Mouse (Mus musculus) heart, postnatal 36 days (tissue): ENCODE data around the gene Snx14. TPM values are rescaled to one million over a fixed set of nuclear protein-coding genes. Genes with fewer than 3 reads are reported as not detected.
A peak's percentile ranks its signal among the peaks of the same experiment; 100 is the strongest.

ENCODE experiments used
- DNase-seq, 2 experiments: peaks; one replicate each; pipeline ENCODE4 v3.0.0; 2021 to 2022
- intact Hi-C: fragments of 180-260 bp; cut with DNase I; formaldehyde crosslinking; loops from one replicate; pipeline ENCODE4 v1.15.1; 2025
- total RNA-seq, 2 experiments: library from RNA; stranded (reverse); gene quantifications; 2 replicates each; pipeline ENCODE4 v1.2.3; 2021

Snx14 gene
- total RNA-seq, 2 experiments from 2014 or later = 22.7 to 24.0 TPM

DNA sequence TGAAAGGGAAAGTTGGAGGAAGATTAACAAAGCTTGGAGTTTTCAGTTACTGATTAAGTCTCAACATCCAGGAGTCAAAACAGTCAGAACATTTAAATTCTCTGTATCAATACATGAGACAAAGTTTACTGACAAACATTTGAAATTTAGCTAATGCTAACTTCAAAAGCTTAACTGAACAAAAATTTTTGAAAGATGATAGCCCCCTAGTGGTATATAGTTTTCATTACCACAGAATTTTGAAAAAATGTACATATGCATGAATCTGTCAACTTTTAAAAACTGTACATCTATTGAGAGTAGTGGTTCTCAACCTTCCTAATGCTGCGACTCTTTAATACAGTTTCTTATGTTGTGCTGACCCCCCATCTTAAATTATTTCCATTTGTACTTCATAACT lies 40.3 kb downstream of the Snx14 start:
- DNase-seq = no peak
- intact Hi-C loops = loop anchor here (1.0 kb wide), 1 partner anchor 157 kb away; no protein-coding TSS in a partner anchor

DNA sequence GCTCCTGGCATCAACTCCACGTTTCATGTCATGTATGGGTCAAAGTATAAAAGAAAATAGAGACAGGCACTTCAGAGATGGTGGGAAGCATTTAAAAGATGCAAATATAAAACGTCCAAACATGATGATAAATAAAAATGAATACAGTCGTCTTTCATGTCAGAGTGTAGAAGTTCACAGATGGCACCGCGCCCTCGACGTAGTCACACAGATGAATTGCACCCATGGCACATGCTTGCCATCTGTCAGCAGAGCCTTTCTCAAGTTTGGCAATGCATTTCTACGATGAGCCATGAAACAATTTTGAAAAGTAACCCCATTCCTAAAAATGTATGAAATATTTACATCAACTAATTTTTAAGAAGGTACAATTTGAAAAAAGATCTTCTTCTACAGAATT lies 43.9 kb downstream of the Snx14 start:
- no peak for DNase-seq
- intact Hi-C loops = no loop called here

DNA sequence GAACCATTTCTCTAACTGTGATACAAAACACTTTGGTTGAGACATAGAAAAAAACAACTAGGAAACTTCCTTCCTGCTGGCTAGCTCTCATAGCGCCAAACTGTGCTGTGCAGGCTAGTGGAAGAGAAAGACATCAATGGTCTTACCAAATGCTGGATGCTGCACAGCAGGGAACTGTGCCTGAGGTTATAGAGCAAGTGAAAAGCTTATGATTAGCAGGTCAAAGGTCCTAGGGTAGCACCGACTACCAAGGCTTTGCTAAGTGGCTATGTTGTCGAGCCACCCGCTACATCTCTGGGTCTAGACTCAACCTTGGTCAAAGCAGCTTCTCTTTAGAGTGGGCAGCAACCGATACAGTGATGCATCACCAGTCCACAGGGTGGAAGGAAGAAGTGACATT lies 49.9 kb downstream of the Snx14 start:
- intact Hi-C loops = no loop called here
- no peak for DNase-seq

DNA sequence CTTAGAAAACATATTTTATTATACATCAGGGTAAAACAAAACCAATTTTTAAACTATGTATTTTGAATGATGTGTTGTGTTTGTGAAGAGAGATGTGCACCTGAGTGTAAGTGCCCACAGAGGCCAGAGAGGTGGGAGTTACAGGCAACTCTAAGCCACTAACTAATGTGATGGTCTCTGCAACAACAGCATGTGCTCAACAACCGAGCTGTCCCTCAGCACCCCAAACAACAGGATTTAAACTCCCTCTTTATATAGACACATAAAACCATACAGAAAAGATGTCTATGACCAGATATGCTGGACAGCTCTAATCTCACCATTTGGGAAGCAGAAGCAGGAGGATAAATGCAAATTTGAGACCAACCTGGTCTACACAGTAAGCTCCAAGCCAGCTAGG lies 58.2 kb downstream of the Snx14 start:
- intact Hi-C loops = no loop called here
- no peak for DNase-seq

DNA sequence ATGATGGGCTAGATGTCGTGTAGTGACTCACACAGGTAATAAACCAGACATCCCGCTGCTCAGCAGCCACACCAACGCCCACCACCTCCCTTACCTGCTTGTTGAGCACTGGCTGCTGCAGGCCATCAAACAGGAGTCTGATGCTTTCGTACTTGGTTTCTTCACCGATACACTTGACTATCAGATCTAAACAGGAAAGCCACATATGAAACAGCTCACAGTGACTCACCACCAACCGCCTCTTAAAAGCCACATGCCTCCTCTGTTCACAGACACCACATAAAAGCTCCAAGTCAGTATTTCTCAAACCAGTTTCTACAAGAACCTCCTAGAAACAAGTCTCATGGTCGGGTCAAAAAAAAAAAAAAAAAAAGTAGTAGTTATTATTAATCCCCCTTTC lies 58.7 kb downstream of the Snx14 start:
- intact Hi-C loops = no loop called here
- no peak for DNase-seq

DNA sequence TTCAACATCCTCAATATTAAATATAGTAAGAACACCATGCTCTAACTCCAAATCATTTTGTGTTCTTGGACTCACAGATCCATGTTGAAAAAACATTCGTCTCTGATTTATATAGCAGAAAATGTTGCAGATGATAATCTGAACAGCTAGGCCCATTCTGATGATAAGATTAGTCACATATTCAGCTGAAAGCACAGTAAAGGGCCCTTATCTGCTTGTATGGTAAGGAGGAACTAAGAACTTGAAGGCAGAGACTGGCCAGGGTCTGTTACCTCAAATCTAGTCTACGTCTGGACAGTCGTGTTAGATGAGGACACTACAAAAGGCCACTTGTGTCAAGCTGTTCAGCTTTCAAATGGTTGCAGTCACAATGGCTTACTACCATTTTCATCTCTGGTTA lies 59.7 kb downstream of the Snx14 start:
- DNase-seq = no peak
- intact Hi-C loops = no loop called here

DNA sequence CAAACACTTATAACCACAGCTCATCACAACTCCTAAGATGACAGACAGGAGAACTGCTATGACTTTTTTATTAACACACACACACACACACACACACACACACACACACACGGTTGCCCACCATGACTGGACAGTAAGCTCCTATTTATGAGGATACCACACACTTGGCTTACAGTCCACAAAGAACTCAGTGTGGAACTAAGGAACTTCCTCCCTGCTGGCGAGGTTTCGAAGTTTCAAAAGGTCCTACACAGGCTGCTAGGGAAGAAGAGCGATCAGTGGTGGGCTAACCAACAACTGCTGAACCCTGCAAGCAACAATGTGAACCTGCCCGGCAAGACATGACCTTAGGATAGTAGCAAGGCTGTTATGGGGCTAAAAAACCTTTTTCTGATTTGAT lies 61.3 kb downstream of the Snx14 start:
- no peak for DNase-seq
- intact Hi-C loops = no loop called here

DNA sequence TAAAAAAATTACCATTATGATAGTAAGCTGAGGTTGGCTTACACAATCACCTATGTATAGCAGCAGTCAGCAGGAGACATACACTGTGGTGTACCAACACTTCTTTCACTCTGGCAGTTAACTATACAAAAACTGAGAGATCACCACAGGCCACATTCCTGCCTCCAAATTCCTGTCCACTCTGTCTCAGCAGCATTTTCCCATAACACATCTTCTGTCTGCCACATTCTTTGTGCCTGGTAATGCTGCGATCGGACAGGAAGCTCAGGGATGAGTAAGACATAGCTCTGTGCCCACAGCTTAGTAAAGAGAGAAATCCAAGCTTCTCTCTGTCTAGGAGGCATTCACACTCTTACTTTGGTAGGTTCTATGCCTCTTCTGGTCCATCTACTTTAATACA lies 65.8 kb downstream of the Snx14 start:
- intact Hi-C loops = no loop called here
- no peak for DNase-seq

DNA sequence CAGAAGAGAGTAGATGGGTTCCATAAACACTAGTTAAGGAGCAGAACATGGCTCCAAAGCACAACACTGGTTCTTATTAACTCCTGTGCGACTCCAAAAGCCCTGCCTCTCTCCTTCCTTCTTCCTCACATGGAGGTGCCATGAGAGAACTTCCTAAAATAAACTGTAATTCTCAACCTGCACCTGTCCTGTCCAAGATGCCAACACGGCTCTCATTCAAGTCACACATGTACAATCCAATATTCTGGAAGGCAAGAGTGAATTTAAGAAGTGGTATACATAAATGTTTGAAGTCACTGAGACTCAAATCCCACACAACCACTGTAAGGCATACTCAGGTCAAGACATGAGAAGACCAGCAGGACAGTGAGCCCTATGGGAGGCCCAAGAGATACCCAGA lies 67.6 kb downstream of the Snx14 start:
- intact Hi-C loops = no loop called here
- no peak for DNase-seq

DNA sequence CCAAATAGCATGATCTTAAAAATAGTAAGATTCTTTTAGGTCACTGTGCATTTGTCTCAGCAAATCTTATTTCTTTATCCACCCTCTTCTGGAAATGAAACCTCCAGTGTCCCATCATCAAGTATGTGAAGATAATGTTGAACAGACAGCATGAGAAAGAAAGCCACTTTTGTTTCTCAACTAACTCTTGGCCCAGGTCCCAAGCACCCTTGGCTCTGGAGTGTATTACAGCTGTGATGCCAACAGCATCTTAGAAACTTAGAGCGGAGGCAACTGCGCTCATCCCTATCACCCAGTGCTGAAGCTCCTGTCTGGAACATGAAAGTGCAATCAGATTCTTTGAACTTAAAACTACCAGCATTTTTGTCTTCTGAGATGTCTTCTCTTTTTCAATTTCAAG lies 69.1 kb downstream of the Snx14 start:
- intact Hi-C loops = no loop called here

DNA sequence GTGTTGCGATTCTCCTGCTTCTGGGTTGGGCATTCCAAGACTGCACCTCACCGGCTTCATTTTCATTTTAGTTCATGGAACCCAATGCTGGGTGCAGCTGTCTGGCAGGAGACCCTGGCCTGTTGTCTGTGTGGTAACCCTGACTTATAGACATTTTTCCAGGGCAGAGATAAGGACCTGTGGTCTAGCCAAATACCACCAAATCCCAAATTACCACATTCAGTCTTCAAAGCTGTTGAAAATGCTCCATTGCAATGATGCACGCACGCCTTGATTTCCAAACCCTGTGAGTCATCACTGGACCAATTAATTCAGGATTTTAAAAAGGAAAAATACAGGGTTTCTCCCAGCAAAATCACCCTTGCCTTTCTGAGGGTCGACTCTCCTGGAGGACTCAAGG lies 70.3 kb downstream of the Snx14 start:
- no peak for DNase-seq

More for the DNA sequence above, 69.1 kb downstream of the Snx14 start:
- DNase-seq = no peak

DNA sequence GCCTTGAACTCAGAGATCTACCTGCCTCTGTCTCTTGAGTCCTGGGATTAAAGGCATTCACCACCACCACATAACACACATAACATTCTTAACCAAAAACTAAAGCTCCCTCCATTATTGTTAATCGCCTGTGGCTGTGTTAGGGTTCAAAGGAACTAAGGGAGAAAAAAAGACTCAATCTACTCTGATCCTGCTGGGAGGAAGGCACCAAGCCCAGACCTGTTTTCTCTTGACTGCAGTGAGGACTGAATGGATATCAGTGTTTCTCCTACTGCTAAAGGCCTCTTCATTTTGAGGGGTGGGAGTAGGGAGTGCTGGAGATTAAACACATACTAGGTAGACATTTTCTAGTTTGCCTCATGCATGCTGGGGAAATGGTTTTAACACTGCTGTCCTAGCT lies 71.0 kb downstream of the Snx14 start:
- DNase-seq = no peak
- intact Hi-C loops = no loop called here

More for the DNA sequence above, 70.3 kb downstream of the Snx14 start:
- intact Hi-C loops = no loop called here

DNA sequence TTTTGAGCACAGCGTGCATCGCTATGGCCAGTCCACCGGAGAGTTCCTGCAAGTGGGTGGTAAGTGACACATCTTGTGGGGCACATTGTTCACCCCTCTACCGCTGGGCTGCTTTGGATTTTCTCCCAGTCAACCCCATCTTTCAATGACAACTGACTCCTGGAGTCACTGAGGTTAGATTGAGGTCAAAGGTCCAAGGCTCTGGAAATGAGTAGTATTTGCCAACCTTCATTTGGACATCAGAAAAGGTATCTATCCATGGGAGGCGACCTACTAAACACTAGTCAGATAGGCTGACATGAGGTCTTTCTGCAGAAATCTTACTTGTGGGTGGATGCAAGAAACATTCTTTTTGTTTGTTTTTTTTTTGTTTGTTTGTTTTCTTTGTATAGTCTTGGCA lies 71.4 kb downstream of the Snx14 start:
- intact Hi-C loops = no loop called here
- DNase-seq = no peak

DNA sequence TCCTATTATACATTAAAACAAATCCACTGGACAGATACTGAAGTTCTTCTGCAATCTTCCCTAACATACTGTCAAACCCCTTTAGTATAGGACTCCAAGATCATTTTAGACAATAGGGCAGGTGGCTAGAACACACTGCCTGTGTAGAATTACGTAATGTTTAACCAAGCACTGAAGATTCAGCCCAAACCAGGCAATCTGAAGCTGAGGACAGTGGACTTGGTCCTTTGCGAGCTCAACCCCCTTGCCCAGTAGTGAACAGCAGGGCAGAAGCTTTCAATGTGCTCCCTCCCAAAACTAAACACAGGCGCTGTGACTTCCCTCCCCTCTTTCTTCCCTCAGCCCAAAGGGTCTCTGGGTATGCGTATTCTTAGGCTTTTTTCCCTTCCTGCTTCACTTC lies 71.9 kb downstream of the Snx14 start:
- intact Hi-C loops = no loop called here
- DNase-seq = no peak

DNA sequence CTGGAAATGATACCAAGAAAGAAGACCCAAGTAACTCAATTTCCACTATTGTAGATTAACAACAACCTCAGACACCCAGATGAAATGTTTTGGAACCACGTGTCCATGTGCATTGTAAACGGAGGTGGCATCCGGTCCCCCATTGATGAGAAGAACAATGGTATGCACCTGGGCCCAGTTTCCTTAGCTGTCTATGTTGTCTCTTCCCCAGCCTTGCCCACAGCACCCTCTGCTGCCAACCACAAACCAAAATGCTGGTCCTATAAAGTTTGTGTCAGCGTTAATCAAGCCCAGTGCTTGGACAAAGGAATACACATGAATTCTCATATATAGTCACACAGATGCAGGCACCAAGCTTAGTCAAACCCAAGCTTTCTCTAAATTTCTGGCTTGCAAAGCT lies 72.5 kb downstream of the Snx14 start:
- no peak for DNase-seq
- intact Hi-C loops = no loop called here

DNA sequence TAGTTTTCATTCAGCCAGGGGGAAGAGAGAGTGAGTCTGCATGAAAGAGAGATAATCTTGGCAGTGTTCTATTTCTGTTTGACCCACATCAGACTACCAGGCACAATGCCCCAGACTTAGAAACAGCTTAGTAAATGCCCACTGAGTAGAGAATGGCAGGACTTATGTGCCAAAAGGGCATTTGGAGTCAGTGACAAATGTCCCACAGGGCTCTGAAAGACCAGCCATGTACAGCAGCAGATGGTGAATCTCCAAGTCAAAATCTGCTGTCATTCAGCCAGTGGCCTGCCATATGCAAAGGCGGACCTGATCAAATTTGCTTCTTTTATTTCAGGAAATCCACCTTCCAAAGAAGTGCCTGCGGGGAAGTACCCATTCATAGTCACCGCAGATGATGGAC lies 75.7 kb downstream of the Snx14 start:
- no peak for DNase-seq
- intact Hi-C loops = loop anchor here (2.0 kb wide), 2 partner anchors 36 to 122 kb away; partner anchors contain the start of gene Nt5e

DNA sequence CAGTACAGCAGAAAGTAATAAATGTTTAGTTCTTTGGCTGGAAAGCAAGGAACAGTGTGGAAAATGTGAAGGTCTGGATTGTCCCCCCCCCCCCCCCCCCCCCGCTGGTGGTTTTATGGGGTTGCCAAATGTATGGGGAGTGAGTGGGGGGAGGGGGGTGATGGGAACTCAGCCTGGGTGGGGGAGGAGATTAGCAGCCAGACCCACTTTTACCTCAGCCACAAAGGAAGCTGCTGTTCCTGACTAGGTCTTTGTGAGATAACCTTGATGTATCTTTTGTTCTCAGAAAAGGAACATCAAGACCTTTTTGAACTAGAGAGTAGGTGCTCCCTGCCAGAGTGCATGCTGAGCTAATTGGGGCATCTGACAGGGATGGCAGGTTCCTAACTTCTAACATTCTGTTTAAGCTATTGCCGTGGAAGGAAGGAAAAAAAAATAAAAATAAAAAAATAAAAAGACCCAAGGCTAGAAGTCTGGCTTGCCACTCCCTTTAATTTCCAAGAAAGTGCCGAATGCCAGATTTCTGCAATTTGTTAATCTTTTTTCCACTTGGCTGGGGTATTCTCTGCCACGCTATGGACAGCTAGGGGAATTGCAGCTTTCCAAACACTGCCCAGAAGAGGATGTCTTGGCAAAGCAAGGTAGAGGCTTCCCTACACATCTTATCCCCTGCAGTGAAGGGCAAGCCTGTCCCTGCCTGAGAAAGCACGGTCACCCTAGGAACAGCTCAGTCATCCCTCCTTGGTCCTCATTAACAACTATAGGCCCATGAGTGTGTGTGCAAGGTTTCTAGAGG lies 76.5 kb downstream of the Snx14 start:
- intact Hi-C loops = loop anchor here (2.0 kb wide), 2 partner anchors 35 to 121 kb away; partner anchors contain the start of gene Nt5e
- DNase-seq = no peak

DNA sequence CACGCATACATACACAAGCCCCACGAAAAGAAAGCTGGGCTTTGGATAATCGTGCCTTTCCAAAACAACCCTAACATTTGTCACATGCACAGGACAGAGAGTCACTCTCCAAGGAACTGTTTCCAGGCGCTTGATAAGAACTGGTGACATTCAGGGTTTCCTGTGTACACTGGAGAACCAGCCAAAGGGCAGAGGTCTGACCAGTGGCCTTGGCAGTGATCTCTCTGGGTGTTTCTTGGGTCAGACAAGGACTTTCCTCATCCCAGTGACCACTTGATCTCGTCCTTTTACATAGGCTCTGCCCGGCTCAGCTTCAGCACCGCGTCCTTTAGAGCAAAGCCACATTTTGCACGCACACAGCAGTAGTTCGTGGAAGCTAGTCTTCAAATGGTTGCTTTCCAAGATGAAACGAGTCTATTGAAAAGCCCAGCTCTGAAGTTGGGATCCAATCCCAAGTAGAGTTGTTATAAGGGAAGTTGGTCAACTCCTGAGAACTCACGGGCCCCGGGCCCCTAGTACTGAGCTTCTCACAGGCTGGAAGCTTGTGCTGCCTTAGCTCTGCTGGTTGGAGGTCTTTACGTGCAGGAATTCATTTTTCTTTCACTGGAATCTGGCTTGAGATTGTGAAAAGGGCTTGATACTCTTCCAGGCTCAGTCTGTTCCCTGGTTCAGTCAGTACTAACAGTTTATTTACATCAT lies 77.4 kb downstream of the Snx14 start:
- DNase-seq = peak; percentile 47 to 53
- intact Hi-C loops = no loop called here

DNA sequence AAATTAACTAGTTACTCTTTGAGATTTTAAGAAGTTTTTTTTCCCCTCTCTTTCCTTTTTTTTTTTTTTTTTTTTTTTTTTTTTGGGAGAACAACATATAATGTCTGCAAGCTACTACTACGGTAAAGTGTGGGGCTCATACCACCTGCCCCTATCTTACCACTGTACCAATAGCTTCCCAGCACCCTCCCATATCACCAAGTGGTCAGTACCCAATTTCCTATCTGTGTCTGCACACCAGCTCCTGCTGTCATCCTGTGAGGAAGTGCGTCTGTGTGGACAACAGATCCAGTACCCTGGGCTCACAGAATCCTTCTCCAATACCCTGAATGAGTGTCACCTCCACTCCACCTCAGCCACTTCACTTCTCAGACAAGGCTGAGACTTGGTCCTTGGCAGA lies 79.6 kb downstream of the Snx14 start:
- DNase-seq = no peak
- intact Hi-C loops = no loop called here

DNA sequence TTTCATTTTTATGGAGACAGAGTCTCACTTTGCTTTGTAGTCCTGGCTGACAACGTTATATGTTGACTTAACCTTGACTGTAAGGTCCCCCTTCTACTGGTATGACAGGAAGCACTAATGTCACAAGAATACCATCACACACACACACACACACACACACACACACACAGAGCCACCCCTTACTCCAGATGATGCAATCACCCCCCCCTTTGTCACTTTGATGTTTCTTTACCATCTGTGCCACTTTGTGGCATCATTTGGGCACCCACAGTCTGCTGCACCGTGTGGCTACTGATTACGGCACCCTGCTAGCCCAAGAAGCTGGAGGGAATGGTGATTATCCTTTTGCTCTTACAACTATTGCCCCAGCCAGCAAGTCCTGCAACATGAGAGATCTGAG lies 81.6 kb downstream of the Snx14 start:
- intact Hi-C loops = no loop called here
- no peak for DNase-seq

DNA sequence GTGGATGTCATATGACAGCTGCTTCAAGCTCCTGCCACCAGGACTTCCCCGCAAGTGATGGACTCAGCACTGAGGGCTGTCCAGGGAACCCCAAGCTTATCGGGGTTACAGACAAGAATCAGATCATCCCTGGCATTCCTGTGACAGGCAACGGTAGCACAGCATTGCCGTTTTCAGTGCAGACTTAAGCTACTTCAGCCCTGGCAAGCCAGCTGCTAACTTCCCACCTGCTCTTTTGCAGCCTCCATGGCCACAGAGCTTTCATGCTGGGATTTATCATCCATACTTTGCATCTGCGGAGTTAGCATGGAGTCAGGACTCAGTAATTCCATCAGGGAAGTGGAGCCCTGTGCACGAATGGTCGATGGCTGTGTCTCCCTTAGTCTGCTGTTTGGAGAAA lies 85.3 kb downstream of the Snx14 start:
- intact Hi-C loops = no loop called here
- no peak for DNase-seq

DNA sequence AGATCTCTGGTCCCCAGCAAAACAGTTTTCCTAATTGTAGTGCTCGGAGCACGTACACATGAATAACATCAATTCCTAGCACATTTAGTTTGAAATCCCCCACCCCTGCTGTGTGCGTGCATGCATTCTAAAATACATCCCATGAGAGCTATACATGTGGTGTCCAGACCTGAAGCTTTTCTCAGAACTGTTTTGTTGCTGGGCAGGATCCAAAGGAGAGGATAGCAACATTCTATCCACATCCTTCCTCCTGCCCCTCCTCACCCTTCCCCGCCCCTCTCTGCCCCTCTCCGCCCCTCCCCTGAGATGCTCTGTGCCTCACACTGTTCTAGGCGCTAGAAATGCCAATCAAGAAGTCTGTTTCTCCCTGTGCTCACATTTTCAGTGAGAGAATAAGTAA lies 86.0 kb downstream of the Snx14 start:
- intact Hi-C loops = no loop called here
- DNase-seq = no peak
